Mouse (Mus musculus): ENCODE data around the gene Sh3kbp1.

GRCm38 (mm10) chrX:159860841-159861530 is 233.9 kb downstream of the Sh3kbp1 start:
- TF ChIP-seq EP300 (IDR thresholded peaks at IDR 0.05; ENCODE audit: low read depth) (no peak), CTCF (IDR thresholded peaks at IDR 0.05; ENCODE audit: low read depth) (no peak)

Measured in heart, postnatal 0 days (tissue).